Mouse (Mus musculus) regulatory T cell (primary cell): ENCODE measurements around the gene Cfb.

ENCODE experiments used
- in situ Hi-C: fragments of 300-600 bp; cut with MboI, MseI; formaldehyde crosslinking; loops from one replicate; pipeline ENCODE4 v1.15.1; 2025; ENCODE audit warnings: high pct_unique_total_duplicates

Gene Cfb

GRCm38 (mm10) chr17:34862416-34863081, at the start of gene Cfb:
Gene Cfb, minus strand, starts transcription at chr17:34862518.
- in situ Hi-C loops = loop anchor here (5.0 kb wide), 1 partner anchor 45 kb away; no protein-coding TSS in a partner anchor

DNA sequence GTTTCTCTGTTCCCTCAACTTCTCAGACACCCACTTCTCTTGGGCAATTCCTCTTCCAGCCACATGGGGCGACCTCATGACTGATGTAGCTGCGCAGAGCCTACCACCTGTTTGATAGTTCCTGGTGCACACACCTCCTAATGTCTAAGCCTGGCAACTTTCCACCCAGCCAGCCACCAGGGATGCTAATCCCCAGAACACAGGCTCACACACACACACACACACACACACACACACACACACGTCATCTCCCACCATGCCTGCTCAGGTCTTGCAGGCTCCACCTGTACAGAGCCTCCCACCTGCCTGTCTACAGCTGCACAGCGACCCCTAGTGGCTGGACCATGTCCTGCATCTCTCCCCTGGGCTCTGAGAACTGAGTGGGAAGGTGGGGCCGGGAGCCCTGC, 49.6 kb upstream of the Cfb start:
- in situ Hi-C loops = no loop called here

GRCm38 (mm10) chr17:34910982-34911381, 48.7 kb upstream of the Cfb start:
- in situ Hi-C loops = no loop called here

DNA sequence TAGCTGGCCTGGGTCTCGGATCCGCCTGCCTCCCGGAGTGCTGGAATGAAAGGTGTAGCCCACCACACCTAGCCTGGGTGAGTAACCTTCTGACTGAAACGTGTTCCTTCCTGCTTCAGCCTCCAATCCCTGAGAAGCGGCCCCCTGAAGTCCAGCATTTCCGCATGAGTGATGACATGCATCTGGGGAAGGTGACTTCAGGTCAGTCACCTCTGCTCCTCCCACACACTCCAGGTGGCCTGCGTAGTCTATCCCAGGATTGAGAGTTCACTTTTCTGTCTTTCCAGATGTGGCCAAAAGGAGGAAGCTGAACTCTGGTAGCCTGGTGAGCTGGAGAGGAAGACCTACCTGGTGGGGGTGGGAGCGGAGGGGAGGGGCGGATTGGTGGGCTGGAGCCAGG, 40.6 kb upstream of the Cfb start:
- in situ Hi-C loops = loop anchor here (10.0 kb wide), 1 partner anchor 968 kb away; no protein-coding TSS in a partner anchor

GRCm38 (mm10) chr17:34901948-34902347, 39.6 kb upstream of the Cfb start:
- in situ Hi-C loops = loop anchor here (10.0 kb wide), 1 partner anchor 967 kb away; no protein-coding TSS in a partner anchor

DNA sequence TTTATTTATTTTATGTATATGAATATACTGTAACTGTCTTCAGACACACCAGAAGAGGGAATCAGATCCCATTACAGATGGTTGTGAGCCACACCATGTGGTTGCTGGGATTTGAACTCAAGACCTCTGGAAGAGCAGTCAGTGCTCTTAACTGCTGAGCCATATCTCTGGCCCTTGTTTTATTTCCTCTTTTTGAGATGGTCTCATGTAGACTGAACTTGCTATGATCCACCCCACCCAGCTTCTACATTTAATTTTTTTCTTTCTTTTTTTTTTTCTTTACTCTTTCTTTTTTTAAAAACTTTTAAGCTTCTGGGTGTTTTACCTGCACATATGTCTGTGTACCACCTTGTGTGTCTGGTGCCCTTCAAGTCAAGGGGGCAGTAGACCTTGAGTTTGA, 38.5 kb upstream of the Cfb start:
- in situ Hi-C loops = loop anchor here (10.0 kb wide), 1 partner anchor 966 kb away; no protein-coding TSS in a partner anchor

DNA sequence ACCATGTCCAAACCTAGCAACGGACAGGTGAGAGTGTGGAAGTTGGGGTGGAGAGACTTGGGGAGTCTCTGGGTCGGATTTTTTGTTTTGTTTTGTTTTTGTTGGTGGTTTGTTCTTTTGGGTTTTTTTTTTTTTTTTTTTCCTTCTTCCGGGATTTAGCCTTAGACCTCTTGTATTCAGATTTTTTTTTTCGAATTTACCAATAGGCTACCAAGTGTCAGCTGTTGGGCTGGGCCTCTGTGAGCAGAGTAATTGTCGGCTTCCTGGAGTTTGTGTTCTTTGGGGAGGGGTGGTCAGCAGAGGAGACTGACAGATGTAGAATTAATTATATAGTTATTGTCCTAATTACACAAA, 37.5 kb upstream of the Cfb start:
- in situ Hi-C loops = loop anchor here (10.0 kb wide), 1 partner anchor 965 kb away; no protein-coding TSS in a partner anchor

DNA sequence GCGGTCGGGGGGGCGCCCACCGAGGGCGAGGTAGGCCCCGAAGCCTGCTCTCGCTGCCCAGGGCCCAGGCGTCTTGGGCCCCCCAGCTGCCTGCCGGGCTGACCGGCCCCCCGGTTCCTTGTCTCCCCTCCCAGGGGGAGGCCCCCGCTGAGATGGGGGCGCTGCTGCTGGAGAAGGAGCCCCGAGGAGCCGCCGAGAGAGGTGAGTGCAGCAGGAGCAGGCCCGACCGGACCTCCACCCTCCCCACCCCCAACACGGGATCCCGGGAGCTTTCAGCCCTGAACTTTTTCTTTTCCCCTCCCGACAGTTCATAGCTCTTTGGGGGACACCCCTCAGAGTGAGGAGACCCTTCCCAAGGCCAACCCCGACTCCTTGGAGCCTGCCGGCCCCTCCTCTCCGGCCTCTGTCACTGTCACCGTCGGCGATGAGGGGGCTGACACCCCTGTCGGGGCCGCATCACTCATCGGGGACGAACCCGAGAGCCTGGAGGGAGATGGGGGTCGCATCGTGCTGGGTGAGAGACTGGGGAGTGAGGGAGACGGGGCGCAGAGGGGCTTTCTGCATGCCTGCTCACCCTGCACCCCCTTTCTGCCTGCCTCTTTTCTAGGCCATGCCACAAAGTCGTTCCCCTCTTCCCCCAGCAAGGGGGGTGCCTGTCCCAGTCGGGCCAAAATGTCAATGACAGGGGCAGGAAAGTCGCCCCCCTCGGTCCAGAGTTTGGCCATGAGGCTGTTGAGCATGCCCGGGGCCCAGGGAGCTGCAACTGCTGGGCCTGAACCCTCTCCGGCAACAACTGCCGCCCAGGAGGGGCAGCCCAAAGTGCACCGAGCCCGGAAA, 37.0 kb upstream of the Cfb start:
- in situ Hi-C loops = no loop called here

DNA sequence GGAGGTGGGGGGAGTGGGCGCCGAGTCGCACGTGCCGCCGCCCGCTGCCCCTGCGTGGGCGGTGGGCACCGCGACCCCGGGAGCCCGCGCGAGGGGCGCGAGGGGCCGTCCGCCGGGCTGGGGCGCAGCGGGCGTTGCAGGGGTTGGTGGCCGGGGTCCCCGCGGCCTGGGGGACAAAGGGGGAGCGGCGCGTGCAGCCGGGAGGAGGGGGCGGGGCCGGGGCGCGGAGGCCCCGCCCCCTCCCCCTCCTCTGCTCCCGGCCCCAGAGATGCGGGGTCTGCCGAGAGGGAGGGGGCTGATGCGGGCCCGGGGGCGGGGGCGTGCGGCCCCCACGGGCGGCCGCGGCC, 36.4 kb upstream of the Cfb start:
- in situ Hi-C loops = no loop called here

GRCm38 (mm10) chr17:34898160-34898586, 35.9 kb upstream of the Cfb start, which contains the start of the genes C2 and Ehmt2:
Gene C2, minus strand, starts transcription at chr17:34898265.
Gene Ehmt2, plus strand, starts transcription at chr17:34898469.
- in situ Hi-C loops = no loop called here

DNA sequence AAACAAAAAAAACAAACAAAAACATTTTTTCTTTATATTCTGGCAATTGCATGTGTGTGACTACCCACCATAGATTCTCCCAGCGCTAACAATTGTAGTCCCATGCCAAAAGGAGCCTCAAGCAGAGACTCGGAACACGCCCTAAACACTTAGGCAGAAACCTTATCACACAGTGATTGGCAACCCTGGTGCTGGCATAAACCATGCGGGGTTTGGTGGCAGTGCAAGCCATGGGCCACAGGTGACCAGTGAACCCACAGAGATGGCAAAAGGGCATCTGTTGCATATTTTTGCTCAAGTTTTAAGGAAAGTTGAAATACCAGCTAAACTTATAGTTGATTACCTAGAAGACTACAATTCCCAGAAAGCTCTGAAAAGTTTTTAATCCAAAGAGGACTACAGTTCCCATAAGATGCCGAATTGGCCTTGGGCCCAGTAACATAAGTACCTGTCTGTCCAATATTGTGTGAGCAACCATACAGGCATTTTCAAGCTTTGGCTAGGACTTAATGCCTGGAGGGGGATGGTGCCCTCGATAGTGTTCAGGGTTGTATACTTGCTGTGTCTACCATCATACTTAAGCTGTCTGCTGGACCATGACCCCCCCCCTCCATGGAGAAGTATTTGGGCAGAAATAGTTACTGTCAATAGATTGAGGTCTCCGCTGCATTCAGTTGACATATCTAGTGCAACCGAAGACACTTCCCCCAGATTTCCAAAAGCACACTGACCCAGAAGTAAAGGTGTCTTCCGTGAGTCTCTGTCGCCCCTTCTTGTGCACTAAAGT, 35.2 kb upstream of the Cfb start:
- in situ Hi-C loops = no loop called here

DNA sequence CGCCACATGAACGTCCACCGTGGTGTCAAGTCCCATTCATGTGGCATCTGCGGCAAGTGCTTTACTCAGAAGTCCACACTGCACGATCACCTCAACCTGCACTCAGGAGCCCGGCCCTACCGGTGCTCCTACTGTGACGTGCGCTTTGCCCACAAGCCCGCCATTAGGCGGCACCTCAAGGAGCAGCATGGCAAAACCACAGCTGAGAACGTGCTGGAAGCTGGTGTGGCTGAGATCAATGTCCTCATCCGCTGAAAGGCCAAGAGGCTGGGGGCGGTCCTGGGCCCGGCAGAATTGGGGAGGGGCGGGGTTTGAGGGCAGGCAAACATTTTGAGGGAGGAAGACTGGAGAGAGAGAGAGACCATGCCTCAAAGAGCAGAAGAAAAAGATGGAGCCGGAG, 34.0 kb upstream of the Cfb start:
- in situ Hi-C loops = no loop called here

DNA sequence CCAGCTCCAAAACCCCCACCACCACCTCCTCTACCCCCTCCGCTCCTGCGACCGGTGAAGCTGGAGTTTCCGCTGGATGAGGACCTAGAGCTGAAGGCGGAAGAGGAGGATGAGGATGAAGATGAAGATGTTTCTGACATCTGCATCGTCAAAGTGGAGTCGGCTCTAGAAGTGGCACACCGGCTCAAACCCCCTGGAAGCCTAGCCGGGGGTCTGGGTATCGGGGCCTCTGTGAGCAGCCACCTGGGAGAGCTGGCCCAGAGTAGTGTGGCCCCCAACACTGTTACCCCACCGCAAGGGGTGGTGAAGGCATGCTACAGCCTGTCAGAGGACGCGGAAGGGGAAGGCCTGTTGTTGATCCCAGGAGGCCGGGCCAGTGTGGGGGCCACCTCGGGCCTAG, 33.4 kb upstream of the Cfb start:
- in situ Hi-C loops = no loop called here

DNA sequence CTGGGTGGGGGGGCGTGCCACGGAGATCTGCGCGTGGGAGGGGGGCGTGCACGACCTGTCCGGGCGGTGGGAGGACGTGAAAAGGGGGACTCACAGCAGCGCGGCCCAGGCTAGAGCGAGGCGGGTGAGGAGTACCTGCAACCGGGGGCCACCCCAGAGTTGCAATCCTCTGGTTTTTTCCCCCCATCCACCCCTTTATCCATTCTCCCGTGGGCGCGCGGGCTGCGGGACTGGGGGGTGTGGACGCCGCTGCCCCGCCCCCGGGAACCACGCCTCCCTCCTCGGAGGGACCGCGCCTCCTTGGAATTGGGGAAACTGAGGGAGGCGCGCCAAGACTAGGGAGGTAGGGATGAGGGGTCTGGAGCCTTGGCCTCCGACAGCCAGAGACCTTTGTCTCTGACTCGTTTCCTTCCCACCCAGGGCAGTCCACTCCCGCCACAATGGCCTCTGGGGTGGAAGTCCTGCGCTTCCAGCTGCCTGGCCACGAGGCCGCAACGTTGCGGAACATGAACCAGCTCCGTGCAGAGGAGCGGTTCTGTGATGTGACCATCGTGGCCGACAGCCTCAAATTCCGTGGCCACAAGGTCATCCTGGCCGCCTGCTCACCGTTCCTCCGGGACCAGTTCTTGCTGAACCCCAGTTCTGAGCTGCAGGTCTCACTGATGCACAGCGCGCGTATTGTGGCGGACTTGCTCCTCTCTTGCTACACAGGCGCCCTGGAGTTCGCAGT, 32.6 kb upstream of the Cfb start:
- in situ Hi-C loops = no loop called here

- in situ Hi-C loops = no loop called here
Observed at GRCm38 (mm10) chr17:34894074-34894597, 31.8 kb upstream of the Cfb start.

- in situ Hi-C loops = no loop called here
Observed at GRCm38 (mm10) chr17:34893072-34893824, 30.9 kb upstream of the Cfb start.

DNA sequence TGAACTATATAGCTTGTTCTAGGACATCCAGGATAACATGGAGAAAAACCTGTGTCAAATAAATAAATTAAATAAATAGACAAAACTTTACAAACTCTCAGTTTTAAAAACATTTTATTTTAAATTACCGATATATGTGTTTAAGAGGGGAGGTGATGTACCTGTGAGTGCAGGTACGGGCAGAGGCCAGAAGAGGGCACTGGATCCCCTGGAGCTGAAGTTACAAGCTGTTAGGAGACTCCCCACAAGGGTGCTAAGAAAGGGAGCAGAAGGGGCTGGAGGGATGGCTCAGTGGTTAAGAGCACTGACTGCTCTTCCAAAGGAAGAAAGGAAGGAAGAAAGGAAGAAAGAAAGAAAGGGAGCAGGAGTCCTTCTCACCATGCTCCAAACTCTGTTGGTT, 29.1 kb upstream of the Cfb start:
- in situ Hi-C loops = no loop called here

GRCm38 (mm10) chr17:34890074-34890743, 27.9 kb upstream of the Cfb start:
- in situ Hi-C loops = no loop called here

DNA sequence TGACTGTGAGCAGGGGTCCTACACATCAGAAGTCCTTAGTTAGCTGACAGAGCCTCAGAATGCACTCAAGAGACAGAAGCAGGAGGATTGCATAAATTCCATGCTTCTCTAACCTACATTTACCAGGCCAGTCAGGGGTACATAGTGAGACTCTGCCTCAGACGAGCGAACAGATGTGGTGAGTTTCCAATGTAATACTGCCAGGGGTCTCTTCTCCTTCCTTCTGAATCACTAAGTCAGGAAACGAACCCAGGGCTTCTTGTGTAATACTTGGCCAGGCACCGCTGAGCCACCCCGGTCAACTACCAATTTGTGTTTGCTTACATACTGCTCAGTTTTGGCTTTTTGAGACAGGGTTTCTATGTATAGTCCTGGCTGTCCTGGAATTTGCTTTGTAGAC, 25.6 kb upstream of the Cfb start:
- in situ Hi-C loops = no loop called here

DNA sequence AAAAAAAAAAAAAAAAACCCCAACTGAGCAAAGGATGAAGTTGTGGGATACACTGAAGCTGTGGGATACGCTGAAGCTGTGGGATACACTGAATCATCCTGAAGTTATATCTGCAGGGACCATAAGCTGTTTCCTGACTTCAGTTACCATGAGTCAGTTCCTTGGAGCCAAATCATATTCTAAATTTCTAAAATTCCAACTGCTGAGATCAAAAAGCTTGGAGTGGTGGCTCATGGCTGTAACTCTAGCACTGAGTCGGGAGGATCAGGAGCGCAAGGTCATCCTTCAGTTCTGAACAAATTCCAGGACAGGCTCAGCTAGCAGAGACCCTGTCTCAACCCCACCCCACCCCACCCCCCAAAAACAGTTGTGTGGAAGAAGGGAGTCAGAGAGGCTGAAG, 23.3 kb upstream of the Cfb start:
- in situ Hi-C loops = no loop called here
